Mouse (Mus musculus): ENCODE results near the gene Hist1h4c. TPM values are rescaled to one million over a fixed set of nuclear protein-coding genes. Genes with fewer than 3 reads are reported as not detected.
A peak's percentile ranks its signal among the peaks of the same experiment; 100 is the strongest.
"Not testable (repeated sequence)": the region's sequence is repeated elsewhere in the genome, so short reads cannot be mapped to it uniquely, and the experiment has no call there.

The Hist1h4c gene
- total RNA-seq, 1 experiment from 2014 or later: 140 TPM

GRCm38 (mm10) chr13:23705751-23706356, 7.6 kb upstream of the Hist1h4c start:
- ATAC-seq (replicated peaks in 1 of 2; ENCODE audit: insufficient read depth in 1 of 2, low FRiP score in 2 of 2, low TSS enrichment in 1 of 2, low read depth in 1 of 2, poor library complexity in 2 of 2, severe bottlenecking in 2 of 2): no peak

GRCm38 (mm10) chr13:23702801-23703200, 4.5 kb upstream of the Hist1h4c start:
- not testable (repeated sequence) for ATAC-seq (replicated peaks in 1 of 2; ENCODE audit: insufficient read depth in 1 of 2, low FRiP score in 2 of 2, low TSS enrichment in 1 of 2, low read depth in 1 of 2, poor library complexity in 2 of 2, severe bottlenecking in 2 of 2)

- no peak for ATAC-seq (replicated peaks in 1 of 2; ENCODE audit: insufficient read depth in 1 of 2, low FRiP score in 2 of 2, low TSS enrichment in 1 of 2, low read depth in 1 of 2, poor library complexity in 2 of 2, severe bottlenecking in 2 of 2)
Measured at GRCm38 (mm10) chr13:23702220-23702619, 4.0 kb upstream of the Hist1h4c start.

- ATAC-seq (replicated peaks in 1 of 2; ENCODE audit: insufficient read depth in 1 of 2, low FRiP score in 2 of 2, low TSS enrichment in 1 of 2, low read depth in 1 of 2, poor library complexity in 2 of 2, severe bottlenecking in 2 of 2): peak; percentile 63 to 68
Measured at GRCm38 (mm10) chr13:23700786-23701520, 2.7 kb upstream of the Hist1h4c start.

DNA sequence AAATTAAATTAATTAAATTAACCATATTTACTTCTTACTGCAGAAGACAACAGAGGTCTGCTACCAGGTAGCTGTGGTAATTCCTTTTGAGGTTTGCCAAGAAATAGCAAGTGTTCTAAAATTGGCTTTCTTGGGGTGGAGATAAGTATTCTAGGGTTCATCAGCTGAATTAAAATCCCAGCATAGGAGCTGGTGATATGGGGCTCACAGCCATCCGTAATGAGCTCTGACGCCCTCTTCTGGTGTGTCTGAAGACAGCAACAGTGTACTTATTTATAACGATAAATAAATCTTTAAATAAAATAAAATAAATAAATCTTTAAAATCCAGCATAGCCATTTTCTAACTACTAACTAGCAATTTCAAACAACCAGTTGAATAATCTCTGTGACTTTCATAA, 1.5 kb upstream of the Hist1h4c start:
- ATAC-seq (replicated peaks in 1 of 2; ENCODE audit: insufficient read depth in 1 of 2, low FRiP score in 2 of 2, low TSS enrichment in 1 of 2, low read depth in 1 of 2, poor library complexity in 2 of 2, severe bottlenecking in 2 of 2): no peak

DNA sequence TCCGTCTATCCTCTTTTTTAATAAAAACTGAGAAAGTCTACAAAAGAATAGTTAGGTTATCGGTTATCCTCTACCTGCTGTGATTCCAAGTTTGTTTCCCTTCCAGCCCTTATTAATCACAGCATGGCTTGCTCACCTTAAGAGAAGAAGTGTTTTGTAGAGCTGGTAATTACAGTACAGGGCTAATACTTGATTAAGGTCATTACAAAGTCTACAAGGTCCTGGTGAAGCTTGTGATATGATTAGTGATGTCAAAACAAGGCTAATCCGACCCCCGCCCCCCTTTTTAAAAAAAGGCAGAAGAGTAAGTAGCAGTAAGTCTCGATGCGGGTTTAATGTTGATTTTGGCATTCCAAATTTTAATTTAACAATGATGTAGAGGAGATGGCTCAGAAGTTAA, 742 bp upstream of the Hist1h4c start:
- no peak for ATAC-seq (replicated peaks in 1 of 2; ENCODE audit: insufficient read depth in 1 of 2, low FRiP score in 2 of 2, low TSS enrichment in 1 of 2, low read depth in 1 of 2, poor library complexity in 2 of 2, severe bottlenecking in 2 of 2)

GRCm38 (mm10) chr13:23697491-23698299, 559 bp downstream of the Hist1h4c start:
- peak; percentile 34 to 40; a peak in 2 of 4 replicates for ATAC-seq (replicated peaks in 1 of 2; ENCODE audit: insufficient read depth in 1 of 2, low FRiP score in 2 of 2, low TSS enrichment in 1 of 2, low read depth in 1 of 2, poor library complexity in 2 of 2, severe bottlenecking in 2 of 2)

DNA sequence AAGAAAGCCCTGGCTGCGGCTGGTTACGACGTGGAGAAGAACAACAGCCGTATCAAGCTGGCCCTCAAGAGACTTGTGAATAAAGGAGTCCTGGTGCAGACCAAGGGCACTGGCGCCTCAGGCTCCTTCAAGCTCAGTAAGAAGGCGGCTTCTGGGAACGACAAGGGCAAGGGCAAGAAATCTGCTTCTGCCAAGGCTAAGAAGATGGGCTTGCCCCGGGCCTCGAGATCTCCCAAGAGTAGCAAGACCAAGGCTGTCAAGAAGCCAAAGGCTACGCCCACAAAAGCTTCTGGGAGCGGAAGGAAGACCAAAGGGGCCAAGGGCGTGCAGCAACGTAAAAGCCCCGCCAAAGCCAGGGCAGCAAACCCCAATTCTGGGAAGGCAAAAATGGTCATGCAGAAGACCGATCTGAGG, 2.2 kb downstream of the Hist1h4c start:
- no peak for ATAC-seq (replicated peaks in 1 of 2; ENCODE audit: insufficient read depth in 1 of 2, low FRiP score in 2 of 2, low TSS enrichment in 1 of 2, low read depth in 1 of 2, poor library complexity in 2 of 2, severe bottlenecking in 2 of 2)

DNA sequence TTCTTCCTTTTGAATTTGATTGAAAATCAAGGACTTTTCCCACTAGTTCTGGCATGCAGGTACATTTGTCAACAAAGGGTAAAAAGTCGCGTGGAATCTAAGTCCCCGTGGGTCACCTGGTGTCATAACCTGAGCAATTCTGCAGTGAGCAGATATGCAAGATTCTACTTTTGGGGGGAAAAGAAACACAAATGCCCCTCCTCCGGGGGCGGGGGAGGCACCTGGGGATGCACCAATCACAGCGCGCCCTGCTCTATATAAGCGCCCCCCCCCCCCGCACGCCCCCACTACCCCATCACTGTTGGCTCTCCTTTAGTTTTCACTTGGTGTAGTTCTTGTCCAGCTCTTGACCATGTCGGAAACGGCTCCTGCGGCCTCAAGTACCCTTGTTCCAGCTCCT, 2.7 kb downstream of the Hist1h4c start, which contains the start of gene Hist1h1t:
Gene Hist1h1t, plus strand, starts transcription at position 301 of the 400 bp plus-strand sequence.
- ATAC-seq (replicated peaks in 1 of 2; ENCODE audit: insufficient read depth in 1 of 2, low FRiP score in 2 of 2, low TSS enrichment in 1 of 2, low read depth in 1 of 2, poor library complexity in 2 of 2, severe bottlenecking in 2 of 2): no peak

- ATAC-seq (replicated peaks in 1 of 2; ENCODE audit: insufficient read depth in 1 of 2, low FRiP score in 2 of 2, low TSS enrichment in 1 of 2, low read depth in 1 of 2, poor library complexity in 2 of 2, severe bottlenecking in 2 of 2): no peak
Measured at GRCm38 (mm10) chr13:23694956-23695355, 3.3 kb downstream of the Hist1h4c start.

GRCm38 (mm10) chr13:23693856-23694440, 4.3 kb downstream of the Hist1h4c start:
- ATAC-seq (replicated peaks in 1 of 2; ENCODE audit: insufficient read depth in 1 of 2, low FRiP score in 2 of 2, low TSS enrichment in 1 of 2, low read depth in 1 of 2, poor library complexity in 2 of 2, severe bottlenecking in 2 of 2): no peak

DNA sequence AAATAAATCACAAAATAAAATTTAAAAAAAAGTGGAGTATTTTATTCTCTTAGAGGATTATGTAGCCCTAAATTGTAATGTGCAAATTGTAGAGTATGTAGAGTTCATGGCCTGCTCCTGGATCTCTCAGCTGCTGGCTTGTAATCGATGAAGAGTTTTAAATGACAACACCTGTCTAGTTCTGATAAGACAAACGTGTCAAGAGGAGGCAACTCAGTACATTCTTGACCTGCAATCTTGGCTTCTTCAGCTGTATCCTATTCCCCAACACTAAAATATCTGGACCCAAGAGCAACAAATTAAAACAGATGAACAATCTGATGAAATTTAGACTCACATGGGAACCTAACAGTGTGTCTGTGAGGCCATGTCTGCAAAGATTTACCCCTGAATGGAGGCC, 8.8 kb downstream of the Hist1h4c start:
- no peak for ATAC-seq (replicated peaks in 1 of 2; ENCODE audit: insufficient read depth in 1 of 2, low FRiP score in 2 of 2, low TSS enrichment in 1 of 2, low read depth in 1 of 2, poor library complexity in 2 of 2, severe bottlenecking in 2 of 2)

DNA sequence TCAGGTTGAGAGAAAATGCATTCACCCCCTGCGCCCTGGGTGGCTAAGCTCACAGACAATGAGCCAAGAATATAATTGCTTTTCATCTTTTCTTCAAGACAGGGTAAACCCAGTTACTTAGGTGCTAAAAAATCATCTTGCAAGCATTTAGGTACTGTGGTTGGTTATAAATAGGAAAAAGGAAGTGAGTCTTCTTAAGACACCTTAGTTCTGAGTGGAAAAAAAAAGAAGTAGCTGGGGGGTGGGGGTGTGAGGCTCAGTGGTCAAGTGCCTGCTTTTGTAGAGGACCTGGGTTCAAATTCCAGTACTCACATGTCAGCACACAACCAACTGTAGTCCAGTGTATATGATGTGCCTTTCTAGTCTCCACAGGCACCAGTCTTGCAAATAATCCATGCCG, 9.3 kb downstream of the Hist1h4c start:
- ATAC-seq (replicated peaks in 1 of 2; ENCODE audit: insufficient read depth in 1 of 2, low FRiP score in 2 of 2, low TSS enrichment in 1 of 2, low read depth in 1 of 2, poor library complexity in 2 of 2, severe bottlenecking in 2 of 2): no peak

- no peak for ATAC-seq (replicated peaks in 1 of 2; ENCODE audit: insufficient read depth in 1 of 2, low FRiP score in 2 of 2, low TSS enrichment in 1 of 2, low read depth in 1 of 2, poor library complexity in 2 of 2, severe bottlenecking in 2 of 2)
Measured at GRCm38 (mm10) chr13:23687907-23688306, 10.3 kb downstream of the Hist1h4c start.

DNA sequence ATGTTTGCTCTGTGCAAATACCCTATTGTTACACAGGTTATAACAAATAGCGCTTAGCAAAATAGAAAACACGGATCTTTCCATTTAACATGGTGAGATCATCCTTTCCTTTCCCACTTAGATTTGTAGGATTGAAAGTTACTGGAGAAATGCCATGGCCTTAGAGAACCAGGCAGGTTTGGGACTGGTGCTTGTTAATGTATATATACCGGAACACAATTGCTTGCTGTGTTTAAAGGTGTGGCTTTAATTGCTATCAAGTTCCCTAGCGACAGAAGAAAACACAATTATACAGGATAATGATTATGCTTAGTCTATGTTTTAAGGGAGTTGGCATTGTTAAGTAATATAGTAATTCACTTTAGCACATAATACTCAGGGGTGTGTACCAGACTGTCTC, 11.1 kb downstream of the Hist1h4c start:
- ATAC-seq (replicated peaks in 1 of 2; ENCODE audit: insufficient read depth in 1 of 2, low FRiP score in 2 of 2, low TSS enrichment in 1 of 2, low read depth in 1 of 2, poor library complexity in 2 of 2, severe bottlenecking in 2 of 2): no peak

- ATAC-seq (replicated peaks in 1 of 2; ENCODE audit: insufficient read depth in 1 of 2, low FRiP score in 2 of 2, low TSS enrichment in 1 of 2, low read depth in 1 of 2, poor library complexity in 2 of 2, severe bottlenecking in 2 of 2): no peak
Measured at GRCm38 (mm10) chr13:23685966-23686365, 12.3 kb downstream of the Hist1h4c start.

DNA sequence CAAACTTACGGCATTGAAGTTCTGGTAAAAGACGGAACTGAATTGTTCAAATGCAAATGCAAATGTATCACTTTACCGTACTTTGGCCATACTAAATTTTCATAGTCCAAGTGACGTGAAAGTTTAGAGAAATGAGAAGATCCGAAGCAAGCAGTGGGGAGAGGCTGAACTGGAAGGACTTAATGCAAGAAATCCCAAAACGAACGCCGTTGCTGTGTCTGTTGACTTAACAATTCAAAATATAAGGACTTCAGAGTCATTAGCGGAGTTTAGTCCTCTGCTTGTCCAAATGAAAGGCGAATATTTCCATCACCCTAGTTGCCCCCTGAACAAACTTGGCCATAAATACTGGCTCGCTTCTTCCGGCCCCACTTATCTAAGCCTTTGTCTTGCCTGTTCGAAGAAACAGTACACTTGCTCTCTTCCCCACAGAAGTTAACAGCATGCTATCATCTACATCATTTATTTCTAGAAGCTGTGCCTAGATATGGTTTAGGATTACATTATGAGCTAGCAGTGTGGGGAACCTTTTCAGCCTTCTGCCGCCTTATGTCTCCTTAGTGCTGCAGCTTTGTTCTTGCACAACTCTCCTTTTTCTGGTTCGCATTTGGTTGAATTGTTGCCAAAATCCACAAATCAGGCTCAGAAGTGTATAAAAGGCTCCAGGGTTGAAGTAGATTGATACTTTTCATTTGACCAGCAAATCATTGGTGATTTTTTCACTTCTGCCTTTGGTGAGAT, 13.0 kb downstream of the Hist1h4c start:
- ATAC-seq (replicated peaks in 1 of 2; ENCODE audit: insufficient read depth in 1 of 2, low FRiP score in 2 of 2, low TSS enrichment in 1 of 2, low read depth in 1 of 2, poor library complexity in 2 of 2, severe bottlenecking in 2 of 2): 0 out of 4 replicates have a peak, but pooled peaks of 1 of the 2 experiments have one; percentile 3
